Mouse (Mus musculus) left cerebral cortex, postnatal 14 days (tissue): ENCODE results near the gene Trappc3. TPM values are rescaled to one million over a fixed set of nuclear protein-coding genes. Genes with fewer than 3 reads are reported as not detected.
A peak's percentile ranks its signal among the peaks of the same experiment; 100 is the strongest.

Experiments used
- DNase-seq, 2 experiments: peaks; one replicate each; pipeline ENCODE4 v3.0.0; 2021 to 2022; ENCODE audit warnings: low spot score in 2 of 2, mixed read lengths in 1 of 2
- intact Hi-C: fragments of 180-260 bp; cut with DNase I; formaldehyde crosslinking; loops from one replicate; pipeline ENCODE4 v1.15.1; 2025
- total RNA-seq, 2 experiments: library from RNA; stranded (reverse); gene quantifications; 2 replicates each; pipeline ENCODE4 v1.2.3; 2021

Gene Trappc3
- total RNA-seq, 2 experiments from 2014 or later, result 82.0 to 85.4 TPM

DNA sequence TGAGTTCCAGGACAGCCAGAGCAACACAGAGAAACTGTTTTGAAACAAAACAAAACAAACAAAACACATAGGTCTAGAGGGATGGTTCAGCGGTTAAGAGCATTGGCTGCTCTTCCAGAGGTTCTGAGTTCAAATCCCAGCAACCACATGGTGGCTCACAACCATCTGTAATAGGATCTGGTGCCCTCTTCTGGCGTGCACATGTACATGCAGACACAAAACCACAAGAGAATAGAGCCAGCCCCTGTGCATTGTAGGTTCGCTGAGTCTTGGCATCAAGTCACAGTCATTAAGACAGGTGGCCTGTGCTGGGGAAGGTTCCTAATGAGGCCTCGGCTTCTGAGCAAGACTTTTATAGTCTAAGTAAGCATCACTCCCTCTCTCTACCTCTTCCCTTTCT is 41.8 kb downstream of the Trappc3 start:
- no peak for DNase-seq
- intact Hi-C loops, result no loop called here

DNA sequence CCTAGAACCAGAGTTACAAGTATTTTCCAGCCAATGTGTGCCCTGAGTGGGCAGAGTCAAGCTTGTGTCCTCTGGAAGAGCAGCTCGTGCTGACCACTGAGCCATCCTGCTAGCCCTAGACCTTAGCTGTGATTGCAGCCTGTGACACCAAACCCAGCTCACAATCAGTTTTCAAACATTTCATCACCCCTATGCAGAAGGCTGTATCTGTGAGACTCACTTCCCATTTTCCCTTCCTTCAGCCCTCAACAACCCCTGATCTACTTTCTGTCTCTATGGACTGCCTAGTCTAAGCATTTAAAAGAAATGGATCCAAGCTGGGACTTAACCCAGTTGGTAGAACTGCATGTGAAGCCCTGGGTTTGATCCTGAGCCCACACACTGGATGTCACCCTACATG is 43.3 kb downstream of the Trappc3 start:
- no peak for DNase-seq
- intact Hi-C loops, result loop anchor here (5.0 kb wide), 1 partner anchor 78 kb away; no protein-coding TSS in a partner anchor

DNA sequence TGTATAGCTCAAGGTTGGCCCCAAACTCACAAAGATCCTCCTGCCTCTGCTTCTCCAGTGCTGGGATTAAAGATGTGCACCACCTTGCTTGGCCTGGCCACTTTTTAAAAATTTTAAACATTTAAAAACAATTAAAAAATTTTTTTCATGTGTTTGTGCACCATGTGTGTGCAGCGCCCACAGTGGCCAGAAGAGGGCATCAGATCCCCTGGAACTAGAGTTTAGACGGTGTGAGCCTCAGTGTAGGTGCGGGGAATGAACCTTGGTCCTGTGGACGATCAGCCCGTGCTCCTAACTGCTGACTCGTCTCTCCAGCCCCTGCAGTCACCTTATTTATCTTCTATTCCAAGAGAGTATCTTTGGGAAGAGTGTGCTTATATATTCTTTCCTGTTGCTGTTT is 43.9 kb downstream of the Trappc3 start:
- DNase-seq, result no peak
- intact Hi-C loops, result loop anchor here (5.0 kb wide), 1 partner anchor 79 kb away; no protein-coding TSS in a partner anchor

DNA sequence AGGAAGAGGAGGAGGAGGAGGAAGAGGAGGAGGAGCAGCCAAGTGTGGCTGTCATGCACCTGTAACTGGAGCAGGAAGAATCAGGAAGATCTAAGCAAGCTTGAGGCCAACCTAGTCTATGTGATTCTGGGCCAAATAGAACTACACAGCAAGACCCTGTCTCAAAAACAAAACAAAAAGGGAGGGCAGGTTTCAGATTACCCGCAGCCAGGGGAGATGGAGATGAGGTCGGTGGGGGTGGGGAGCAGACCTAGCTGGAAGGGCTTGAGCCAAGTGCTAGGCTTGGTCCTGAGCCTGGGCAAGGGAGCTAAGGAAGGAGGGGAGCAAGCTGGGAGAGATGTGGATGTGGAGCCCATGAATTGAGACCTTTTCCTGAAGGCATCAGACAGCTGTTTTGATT is 44.7 kb downstream of the Trappc3 start:
- intact Hi-C loops, result loop anchor here (5.0 kb wide), 1 partner anchor 80 kb away; no protein-coding TSS in a partner anchor
- no peak for DNase-seq

DNA sequence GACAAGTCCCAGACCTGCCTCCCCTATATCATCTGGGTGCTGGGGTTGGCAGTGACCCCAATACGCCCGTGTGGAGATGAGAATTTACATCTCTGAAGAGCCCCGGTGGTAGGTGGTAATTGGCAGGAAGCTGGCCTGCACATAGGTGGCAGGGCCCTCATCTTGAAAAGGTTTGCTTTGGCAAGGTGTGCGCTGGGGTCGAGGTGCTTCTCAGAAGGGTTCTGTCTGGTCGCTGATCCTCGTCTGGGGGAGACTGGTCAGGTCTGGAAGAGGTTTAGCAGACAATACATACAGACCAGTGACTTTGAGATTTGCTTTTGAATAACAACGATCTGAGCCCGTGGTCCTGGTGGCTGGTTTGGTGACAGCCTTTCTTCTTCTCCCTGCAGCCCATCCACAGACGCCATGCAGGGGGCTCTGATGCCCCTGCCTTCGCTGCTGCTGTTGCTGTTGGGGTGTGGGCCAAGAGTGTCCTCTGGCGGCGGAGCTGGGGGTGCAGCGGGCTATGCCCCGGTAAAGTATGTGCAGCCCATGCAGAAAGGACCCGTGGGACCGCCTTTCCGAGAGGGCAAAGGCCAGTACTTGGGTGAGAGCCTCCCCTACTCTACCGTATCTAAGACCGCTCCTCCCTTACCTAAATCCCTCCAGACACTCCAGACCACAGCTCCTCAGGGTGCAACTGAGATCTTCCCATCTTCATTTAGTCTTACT is 47.2 kb downstream of the Trappc3 start:
- DNase-seq, result no peak
- intact Hi-C loops, result loop anchor here (5.0 kb wide), 1 partner anchor 82 kb away; no protein-coding TSS in a partner anchor

DNA sequence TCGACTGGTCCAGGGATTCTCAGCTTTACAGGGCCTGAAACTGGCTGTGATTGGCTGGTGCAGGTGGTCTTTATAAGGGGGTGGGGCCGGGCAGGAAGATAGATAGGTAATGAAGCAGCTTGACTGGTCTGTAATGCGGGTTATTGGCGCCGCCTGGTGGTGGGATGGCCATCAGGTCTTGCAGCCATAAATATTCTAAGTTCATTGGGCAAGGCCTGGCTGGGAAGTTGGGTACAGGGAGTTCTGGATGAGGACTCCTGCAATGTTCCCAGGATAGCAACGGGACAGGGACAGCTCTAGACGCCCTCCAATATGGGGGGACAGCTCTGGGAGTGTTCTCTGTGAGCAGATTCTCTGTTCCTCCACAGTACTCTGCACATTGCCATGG is 47.8 kb downstream of the Trappc3 start:
- DNase-seq, result peak; percentile 88 to 90
- intact Hi-C loops, result loop anchor here (2.0 to 5.0 kb wide), 2 partner anchors 31 to 83 kb away; no protein-coding TSS in a partner anchor

DNA sequence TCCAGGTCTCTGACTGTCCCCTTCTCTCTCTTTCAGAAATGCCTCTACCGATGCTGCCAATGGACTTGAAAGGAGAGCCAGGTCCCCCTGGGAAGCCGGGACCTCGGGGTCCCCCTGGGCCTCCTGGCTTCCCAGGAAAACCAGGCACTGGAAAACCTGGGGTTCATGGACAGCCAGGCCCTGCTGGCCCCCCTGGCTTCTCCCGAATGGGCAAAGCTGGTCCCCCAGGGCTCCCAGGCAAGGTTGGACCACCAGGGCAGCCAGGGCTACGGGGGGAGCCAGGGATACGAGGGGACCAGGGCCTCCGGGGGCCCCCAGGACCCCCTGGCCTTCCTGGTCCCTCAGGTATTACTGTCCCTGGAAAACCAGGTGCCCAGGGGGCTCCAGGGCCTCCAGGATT is 48.2 kb downstream of the Trappc3 start:
- DNase-seq, result no peak
- intact Hi-C loops, result loop anchor here (2.0 kb wide), 1 partner anchor 32 kb away; no protein-coding TSS in a partner anchor

DNA sequence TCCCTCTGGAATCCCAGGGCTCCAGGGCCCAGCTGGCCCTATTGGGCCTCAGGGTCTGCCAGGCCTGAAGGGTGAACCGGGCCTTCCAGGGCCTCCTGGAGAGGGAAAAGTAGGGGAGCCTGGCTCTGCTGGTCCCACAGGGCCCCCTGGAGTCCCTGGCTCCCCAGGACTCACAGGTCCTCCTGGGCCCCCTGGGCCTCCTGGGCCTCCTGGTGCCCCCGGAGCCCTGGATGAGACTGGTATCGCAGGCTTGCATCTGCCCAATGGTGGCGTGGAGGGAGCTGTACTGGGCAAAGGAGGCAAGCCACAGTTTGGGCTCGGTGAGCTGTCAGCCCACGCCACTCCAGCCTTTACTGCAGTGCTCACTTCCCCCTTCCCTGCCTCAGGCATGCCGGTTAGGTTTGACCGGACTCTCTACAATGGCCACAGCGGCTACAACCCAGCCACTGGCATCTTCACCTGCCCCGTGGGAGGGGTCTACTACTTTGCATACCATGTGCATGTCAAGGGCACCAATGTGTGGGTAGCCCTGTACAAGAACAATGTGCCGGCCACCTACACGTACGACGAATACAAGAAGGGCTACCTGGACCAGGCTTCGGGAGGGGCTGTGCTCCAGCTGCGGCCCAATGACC is 49.6 kb downstream of the Trappc3 start:
- intact Hi-C loops, result loop anchor here (2.0 kb wide), 1 partner anchor 33 kb away; no protein-coding TSS in a partner anchor
- no peak for DNase-seq

DNA sequence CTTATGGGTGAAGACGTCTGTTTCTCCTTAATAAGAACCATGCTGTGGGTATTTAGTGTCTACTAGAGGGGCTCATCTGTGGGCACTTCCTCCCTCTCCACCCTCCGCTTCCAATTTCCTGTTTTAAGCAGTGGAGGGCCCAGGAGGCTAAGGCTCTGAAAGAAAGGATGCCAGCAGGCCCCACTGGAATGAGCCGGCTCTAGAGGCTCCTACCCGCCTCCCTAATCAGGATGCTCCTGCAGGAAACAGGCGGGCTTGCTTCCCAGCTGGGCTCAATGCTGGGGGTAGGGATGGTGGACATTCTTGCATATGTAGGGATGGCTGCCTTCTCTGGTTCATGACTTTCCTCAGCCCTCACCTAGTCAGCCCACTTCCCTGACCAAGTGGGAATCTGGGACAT is 51.1 kb downstream of the Trappc3 start:
- no peak for DNase-seq
- intact Hi-C loops, result no loop called here

DNA sequence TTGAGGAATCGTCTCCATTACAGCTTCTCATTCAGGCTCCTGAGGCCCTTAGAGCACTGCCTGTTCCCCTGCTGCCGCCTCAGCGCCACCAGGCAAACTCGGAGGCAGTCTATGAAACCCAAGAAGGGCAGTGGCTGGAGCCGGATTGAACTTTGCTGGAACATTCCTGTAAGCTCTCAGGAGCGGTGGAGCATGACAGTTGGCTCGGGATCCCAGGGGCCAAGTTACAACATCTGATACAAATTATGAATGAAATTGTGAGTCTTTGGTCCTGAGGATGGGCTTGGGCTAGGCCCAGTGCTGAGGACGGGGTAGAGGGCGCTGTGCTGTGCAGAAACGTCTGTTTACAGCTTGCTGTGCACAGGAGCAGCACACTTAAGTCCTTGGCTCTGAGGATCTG is 52.3 kb downstream of the Trappc3 start:
- intact Hi-C loops, result no loop called here
- no peak for DNase-seq

DNA sequence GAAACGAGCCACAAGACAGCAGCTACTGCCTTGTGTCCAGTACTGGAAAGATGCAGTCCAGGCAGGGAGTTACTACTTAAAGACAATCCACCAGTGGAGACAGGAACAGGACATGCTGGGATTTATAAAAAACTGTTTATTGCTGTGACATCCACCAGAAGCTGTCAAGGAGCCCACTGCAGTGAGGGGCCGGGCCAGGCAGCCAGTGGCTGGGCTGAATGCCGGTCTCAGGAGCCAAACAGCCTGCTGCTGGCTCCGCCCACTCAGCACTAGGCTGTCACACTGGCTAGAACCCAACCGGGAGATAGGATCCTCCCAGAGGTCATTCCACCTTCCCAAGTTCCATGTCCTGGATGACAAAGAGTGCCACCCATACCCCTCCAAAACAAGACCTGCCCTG is 53.8 kb downstream of the Trappc3 start:
- intact Hi-C loops, result no loop called here
- peak in 1 of 2 experiments; percentile 47 for DNase-seq

DNA sequence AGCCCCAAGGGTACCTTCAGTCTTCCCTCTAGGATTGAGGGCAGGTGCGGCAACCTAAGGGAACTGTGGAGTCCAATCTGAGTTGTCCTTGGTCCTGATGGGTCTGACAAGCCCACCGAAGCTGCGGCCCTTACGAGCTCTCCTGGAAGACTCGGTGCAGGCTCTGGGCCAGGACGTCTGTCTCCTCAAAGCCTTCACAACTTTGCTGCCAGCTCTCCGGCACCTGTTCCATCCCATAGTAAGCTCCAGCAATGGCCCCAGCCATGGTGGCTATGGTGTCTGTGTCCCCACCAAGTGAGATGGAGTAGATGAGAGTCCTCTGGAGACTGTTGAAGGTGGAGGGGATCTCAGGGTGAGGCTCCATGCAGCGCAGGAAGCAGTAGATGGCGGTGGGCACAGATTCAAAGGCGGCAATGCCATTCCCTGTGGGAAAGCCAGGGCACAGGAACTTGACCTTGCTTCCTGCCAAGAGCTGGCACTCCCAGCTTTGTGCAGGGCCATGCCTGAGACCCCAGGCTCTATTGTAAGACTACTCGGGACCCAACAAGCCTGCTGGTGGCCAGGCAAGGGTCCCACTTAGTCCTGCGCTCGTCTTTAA is 54.4 kb downstream of the Trappc3 start:
- no peak for DNase-seq
- intact Hi-C loops, result no loop called here

DNA sequence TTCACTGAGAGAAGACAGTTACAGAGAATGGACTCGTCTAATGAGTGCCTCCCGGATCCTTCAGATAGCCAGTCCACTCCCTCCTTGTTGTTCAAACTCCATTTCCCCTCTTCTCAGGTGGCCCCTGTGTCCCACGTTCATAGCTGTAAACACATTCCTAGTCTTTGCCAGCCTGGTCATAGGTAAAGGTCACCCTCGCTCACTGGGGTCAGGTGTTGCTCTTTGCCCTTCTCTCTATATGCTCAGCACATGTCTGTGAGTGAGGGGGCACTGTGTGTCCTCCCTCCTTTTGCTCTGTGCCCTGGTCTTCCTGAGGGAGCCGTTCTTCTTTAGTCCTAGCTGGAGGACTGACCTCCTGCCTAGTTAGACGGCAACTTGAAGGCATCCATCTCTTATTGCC is 57.7 kb downstream of the Trappc3 start:
- intact Hi-C loops, result no loop called here

DNA sequence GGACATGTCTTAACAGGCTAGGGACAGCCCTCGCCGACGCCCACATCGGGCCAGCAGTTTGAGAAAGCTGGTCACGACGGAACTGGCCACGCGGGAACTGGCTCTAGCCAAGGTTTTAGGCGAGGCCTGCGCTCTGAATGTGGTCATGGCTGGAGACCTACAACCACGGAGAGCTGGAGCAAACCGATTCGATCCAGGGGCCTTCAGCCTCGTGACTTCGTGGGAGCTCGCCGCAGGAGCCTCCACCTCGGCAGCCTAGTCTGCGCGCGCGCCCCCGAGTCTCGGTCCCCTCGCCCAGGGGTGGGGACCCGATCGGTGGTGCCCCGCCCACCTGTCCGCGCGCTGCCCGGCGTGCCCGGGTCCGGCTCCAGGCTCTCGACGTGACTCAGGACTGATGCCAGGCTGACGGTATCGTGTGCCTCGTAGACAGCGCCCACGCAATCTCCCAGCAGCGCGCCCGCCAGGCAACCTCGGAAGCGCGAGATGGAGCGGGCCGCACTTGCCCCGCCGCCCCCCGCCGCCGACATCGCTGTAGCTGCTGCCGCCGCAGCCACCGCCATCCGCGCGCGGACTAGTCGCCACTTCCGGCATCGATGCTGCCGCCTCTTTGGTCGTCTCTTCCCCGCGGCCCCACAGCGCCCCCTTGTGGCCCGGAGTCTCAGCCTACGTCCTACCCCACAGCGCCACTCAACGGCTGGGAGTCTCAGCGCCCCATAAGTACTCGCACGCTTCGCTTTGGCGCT is 59.2 kb downstream of the Trappc3 start, which contains the start of gene Adprhl2:
Gene Adprhl2, minus strand, starts transcription at position 593 of the 743 bp plus-strand sequence.
- peak; percentile 97 to 99 for DNase-seq
- intact Hi-C loops, result no loop called here

More for the DNA sequence above, 57.7 kb downstream of the Trappc3 start:
- no peak for DNase-seq

DNA sequence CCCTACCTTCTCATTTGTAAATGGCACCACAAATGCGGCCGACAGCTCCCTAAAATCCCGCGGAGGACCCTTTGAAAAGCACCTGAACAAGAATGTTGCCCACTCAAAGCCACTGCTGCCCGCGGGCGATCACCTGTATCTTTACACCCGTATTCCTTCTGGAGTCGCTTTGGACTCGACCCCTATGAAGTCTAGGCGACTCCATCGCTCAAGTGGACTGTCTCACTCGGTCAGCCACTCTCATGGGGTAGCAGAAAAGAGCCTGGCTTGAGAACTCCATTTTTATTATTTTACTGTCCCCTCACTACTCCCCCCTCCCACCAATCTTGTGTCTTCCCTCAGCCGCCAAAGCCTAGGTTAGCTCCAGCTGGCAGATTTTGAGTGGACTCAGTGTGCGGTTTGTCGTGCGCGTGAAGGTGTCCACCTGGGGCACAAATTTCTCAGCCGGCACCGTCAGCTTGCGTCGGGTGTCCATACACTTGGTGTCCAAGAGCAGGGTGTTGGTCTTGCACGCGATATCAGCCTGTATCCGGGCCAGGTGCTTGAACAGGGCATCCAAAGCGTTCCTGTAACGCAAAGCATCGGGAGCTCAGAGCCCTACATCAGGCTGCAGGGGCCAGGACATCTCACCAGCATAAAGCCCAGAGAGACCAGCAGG is 59.9 kb downstream of the Trappc3 start:
- intact Hi-C loops, result no loop called here
- no peak for DNase-seq

DNA sequence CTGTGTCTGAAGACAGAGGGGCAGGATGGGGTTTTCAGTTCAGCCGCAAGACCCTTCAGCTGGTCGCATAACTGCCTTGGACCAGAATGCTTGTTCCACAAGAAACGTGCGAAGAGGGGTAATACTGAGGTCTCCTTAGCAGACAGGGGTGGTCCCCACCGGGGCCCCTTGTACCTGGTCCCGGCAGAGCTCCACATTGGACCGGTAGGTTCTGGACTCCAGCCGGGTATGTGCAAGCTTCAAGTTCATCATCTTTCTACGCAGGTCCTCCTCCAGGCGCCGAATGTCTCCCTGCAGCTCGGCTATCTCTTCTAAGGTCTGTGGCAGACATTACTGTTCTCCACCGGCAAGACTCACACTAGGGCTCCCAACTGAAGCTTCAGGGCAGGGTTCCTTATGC is 60.5 kb downstream of the Trappc3 start:
- DNase-seq, result no peak
- intact Hi-C loops, result no loop called here

DNA sequence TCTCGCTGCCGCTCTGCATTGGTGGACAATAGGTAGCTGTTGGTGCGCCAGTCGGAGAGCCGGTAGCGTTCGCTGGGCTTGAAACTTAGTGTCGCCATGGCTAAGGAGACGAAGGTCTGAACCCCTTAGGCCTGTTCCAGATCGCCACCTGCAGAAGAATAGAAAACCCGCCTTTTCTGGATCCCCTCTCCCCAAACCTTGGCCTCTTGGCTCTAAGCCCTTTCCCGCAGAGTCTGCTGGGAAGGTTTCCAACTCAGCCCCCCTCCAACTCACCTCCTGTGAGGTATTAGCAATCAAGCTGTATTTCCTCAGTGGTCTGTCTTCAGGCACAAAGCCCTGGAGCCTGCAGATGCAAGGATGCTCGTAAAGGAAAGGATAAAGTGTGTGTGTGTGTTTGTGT is 62.7 kb downstream of the Trappc3 start:
- intact Hi-C loops, result no loop called here

DNA sequence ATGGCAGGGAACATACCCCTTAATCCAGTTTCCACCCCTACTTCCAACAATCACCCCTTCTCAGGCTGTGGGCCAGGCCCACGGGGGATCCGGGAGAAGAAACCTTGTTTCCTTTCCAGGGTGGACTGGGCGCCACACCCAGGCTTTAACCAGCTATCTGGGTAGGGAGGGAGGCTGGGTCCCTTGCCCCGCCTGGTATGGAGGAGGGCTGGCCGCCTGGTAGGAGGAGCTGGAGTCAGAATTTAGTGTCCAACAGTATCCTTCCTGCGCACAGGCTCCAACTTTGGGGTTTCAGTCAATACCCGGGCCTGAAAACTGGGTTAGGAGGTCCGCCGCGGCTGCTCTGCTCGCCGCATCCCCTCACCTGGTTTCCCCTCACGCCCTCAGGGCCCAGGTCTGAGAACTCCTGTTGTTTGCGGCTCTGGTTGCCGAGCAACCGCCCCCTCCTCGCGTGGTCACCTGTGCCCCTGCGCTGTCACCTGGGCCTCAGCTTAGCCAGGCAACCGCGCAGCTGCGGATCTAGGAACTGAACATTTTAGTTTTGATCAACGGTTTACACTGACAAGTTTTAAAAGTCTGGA is 63.2 kb downstream of the Trappc3 start, which contains the start of gene Tekt2:
Gene Tekt2, minus strand, starts transcription at position 408 of the 581 bp plus-strand sequence.
- DNase-seq, result no peak
- intact Hi-C loops, result no loop called here

More for the DNA sequence above, 62.7 kb downstream of the Trappc3 start:
- DNase-seq, result no peak
